Mouse (Mus musculus) embryonic stem cell, embryonic (primary cell): ENCODE measurements at regions not wholly inside any gene's neighbourhood (a gene's known extent, or its start where the extent isn't known, plus 50 kb on each side); places are given as distances from the start of the nearest gene placed in this dataset.

Experiments
- CTCF ChIA-PET, 4 experiments: fragments of 300-600 bp in 2 of 4; fragments of 350-600 bp in 2 of 4; sonication (Branson Sonifier 250); formaldehyde crosslinking; loops; one replicate each; lab custom pipeline; 2022; ENCODE audit warnings: inconsistent platforms in 2 of 4; lab: Charles Lee
- POLR2A ChIA-PET, 4 experiments: fragments of 300-600 bp in 2 of 4; fragments of 350-600 bp in 2 of 4; sonication (Branson Sonifier 250); formaldehyde crosslinking; loops; one replicate each; lab custom pipeline; 2022; ENCODE audit warnings: antibody characterized with exemption in 4 of 4, inconsistent platforms in 1 of 4; lab: Charles Lee

DNA sequence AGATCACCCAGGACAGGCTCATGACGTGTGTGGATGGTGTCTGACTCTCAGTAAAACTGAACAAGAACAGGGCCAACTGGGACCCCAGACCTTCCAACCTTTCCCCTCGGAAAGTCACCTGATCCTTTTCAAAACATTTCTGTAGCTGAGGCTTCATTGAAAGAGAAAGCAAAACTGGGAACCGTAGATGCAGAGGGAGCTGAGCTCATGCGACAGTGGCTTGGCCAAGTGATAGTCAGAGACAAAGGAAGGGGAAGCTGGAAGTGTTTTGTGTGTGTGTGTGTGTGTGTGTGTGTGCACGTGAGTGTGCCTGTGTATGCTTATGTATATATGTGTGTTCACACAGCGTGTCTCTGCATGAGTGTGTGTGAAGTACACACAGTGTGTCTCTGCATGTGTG, 56.7 kb downstream of the Cryba4 start:
- POLR2A ChIA-PET: interaction anchor here in 2 of 4 experiments (1.6 to 3.0 kb wide), 3 partner anchors 13 to 17 kb away, joined by 5 to 11 read pairs (median 8); no protein-coding TSS in a partner anchor
- CTCF ChIA-PET: interaction anchor here (0.5 to 2.1 kb wide), 7 partner anchors 9 to 16 kb away, joined by 4 to 18 read pairs (median 5); no protein-coding TSS in a partner anchor
